Mouse (Mus musculus): ENCODE measurements around the gene Cdh23. TPM values are rescaled to one million over a fixed set of nuclear protein-coding genes. Genes with fewer than 3 reads are reported as not detected.

The Cdh23 gene
- polyA plus RNA-seq, 1 experiment: 2.1 TPM

DNA sequence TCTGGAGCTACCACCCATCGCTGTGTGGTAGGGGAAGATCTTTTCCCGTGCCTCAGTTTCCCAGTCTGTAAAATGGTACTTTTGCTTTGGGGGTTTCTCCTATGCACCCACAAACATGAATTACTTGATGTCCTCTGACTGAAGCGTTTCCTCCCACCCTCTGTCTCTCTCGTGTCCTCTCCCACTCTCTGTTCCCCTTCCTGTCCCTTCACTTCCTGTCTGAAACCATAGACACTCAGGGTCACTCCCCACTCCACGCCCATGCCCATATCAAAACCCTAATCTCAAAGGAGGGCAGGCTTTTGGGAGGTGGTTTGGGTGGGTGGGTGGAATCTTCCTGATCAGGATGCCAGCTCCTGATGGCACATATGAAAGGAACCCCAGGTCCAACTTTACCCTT, 221.7 kb downstream of the Cdh23 start:
- peaks cover 23% of the 10 kb centered on the region for H3K27me3 ChIP-seq (ENCODE audit: control insufficient read depth, insufficient read depth, insufficient read length)
- TF ChIP-seq TCF3 (IDR thresholded peaks at IDR 0.05; ENCODE audit: insufficient read length, low read depth) (no peak), MYOG (IDR thresholded peaks at IDR 0.05; ENCODE audit: control insufficient read depth in 1 of 3, insufficient read depth in 1 of 3, insufficient read length in 2 of 3, low read depth in 2 of 3) (no peak), POLR2A (IDR thresholded peaks at IDR 0.05; ENCODE audit: insufficient read length, low read depth) (no peak), POLR2AphosphoS2 (IDR thresholded peaks at IDR 0.05; ENCODE audit: insufficient read length, low read depth) (no peak)
- H3K36me3 ChIP-seq (ENCODE audit: control insufficient read depth, insufficient read depth): no peaks in the 10 kb centered on the region
- H3K4me2 ChIP-seq (ENCODE audit: low read depth): no peak overlapping the region
- no peak overlapping the region for H3K4me3 ChIP-seq
- H3ac ChIP-seq (ENCODE audit: control insufficient read depth, insufficient read length): no peak overlapping the region
- no peaks in the 10 kb centered on the region for H3K79me2 ChIP-seq (ENCODE audit: control insufficient read depth, insufficient read depth)

DNA sequence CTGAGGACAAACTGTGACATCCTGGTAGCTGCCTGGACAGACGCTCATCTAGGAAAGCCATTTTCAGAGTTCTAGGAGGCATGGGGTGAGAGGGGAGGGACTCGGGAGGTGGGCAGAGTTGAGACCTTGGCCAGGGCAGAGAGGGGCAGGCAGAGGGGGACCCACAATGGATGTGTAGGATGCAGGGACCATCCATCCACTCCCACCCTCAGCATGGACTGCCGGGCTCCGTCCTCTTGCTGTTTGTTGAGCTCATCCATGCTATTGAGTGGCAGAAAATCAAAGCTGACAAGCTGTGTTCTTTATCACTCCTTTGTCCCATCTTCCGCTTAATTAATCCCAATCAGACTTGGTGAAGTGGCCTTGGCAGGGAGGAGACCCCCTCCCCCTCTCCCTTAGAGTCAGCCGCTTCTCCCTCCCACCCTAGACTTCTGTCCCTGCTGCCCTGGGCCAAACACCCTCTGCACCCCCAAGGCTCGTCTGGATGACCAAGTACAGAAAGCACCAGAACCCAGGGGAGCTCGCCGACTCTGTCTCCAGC, 222.4 kb downstream of the Cdh23 start:
- Histone ChIP-seq H3K36me3 (ENCODE audit: control insufficient read depth, insufficient read depth) (no peaks in the 10 kb centered on the region), H3K4me3 (no peak overlapping the region), H3K4me2 (ENCODE audit: low read depth) (no peak overlapping the region), H3K27me3 (ENCODE audit: control insufficient read depth, insufficient read depth, insufficient read length) (peaks cover 25% of the 10 kb centered on the region), H3K79me2 (ENCODE audit: control insufficient read depth, insufficient read depth) (no peaks in the 10 kb centered on the region), H3ac (ENCODE audit: control insufficient read depth, insufficient read length) (no peak overlapping the region)
- no peak for TF ChIP-seq E2F4 (IDR thresholded peaks at IDR 0.05; ENCODE audit: insufficient read depth)
- TF ChIP-seq TCF12 (IDR thresholded peaks at IDR 0.05; ENCODE audit: insufficient read depth, poor library complexity, severe bottlenecking): no peak
- TF ChIP-seq MAX (IDR thresholded peaks at IDR 0.05; ENCODE audit: low read depth): no peak
- TF ChIP-seq SRF (IDR thresholded peaks at IDR 0.05; ENCODE audit: control insufficient read depth, insufficient read length, low read depth): no peak
- TF ChIP-seq CEBPB (IDR thresholded peaks at IDR 0.05; ENCODE audit: insufficient read depth, poor library complexity, severe bottlenecking): no peak
- TF ChIP-seq USF1 (IDR thresholded peaks at IDR 0.05; ENCODE audit: low read depth): no peak
- TF ChIP-seq TCF3 (IDR thresholded peaks at IDR 0.05; ENCODE audit: insufficient read length, low read depth): no peak
- TF ChIP-seq MYOD1 (IDR thresholded peaks at IDR 0.05; ENCODE audit: control insufficient read depth in 1 of 3, insufficient read length in 2 of 3, low read depth in 2 of 3): no peak
- no peak for TF ChIP-seq POLR2AphosphoS2 (IDR thresholded peaks at IDR 0.05; ENCODE audit: insufficient read length, low read depth)

DNA sequence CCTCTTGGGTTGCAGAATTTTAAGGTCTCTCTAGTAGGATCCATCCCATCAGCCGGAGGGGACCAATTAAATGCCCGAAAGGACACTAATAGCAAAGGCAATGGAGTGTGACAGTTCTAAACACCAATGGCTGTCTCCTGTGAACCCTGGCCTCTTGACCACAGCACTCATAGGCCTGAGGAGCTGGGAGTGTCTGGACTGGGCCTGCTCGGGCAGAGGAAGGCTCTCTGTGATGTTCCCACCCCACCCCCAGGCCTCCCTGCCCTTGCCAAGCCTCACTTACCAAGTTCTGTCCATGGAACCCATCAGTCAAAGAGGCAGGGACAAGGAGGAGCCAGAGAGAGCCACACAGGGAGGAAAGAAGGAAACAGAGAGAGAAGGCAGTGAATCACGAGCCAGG, 228.5 kb downstream of the Cdh23 start:
- peaks cover 29% of the 10 kb centered on the region for H3K27me3 ChIP-seq (ENCODE audit: control insufficient read depth, insufficient read depth, insufficient read length)
- no peak for TF ChIP-seq TCF3 (IDR thresholded peaks at IDR 0.05; ENCODE audit: insufficient read length, low read depth)
- no peak for TF ChIP-seq POLR2AphosphoS2 (IDR thresholded peaks at IDR 0.05; ENCODE audit: insufficient read length, low read depth)
- no peak for TF ChIP-seq POLR2A (IDR thresholded peaks at IDR 0.05; ENCODE audit: insufficient read length, low read depth)
- no peak for TF ChIP-seq USF1 (IDR thresholded peaks at IDR 0.05; ENCODE audit: low read depth)
- TF ChIP-seq E2F4 (IDR thresholded peaks at IDR 0.05; ENCODE audit: insufficient read depth): no peak
- TF ChIP-seq SRF (IDR thresholded peaks at IDR 0.05; ENCODE audit: control insufficient read depth, insufficient read length, low read depth): no peak
- TF ChIP-seq MAX (IDR thresholded peaks at IDR 0.05; ENCODE audit: low read depth): no peak
- TF ChIP-seq MYOG (IDR thresholded peaks at IDR 0.05; ENCODE audit: control insufficient read depth in 1 of 3, insufficient read depth in 1 of 3, insufficient read length in 2 of 3, low read depth in 2 of 3): no peak
- TF ChIP-seq CEBPB (IDR thresholded peaks at IDR 0.05; ENCODE audit: insufficient read depth, poor library complexity, severe bottlenecking): no peak
- TF ChIP-seq MYOD1 (IDR thresholded peaks at IDR 0.05; ENCODE audit: control insufficient read depth in 1 of 3, insufficient read length in 2 of 3, low read depth in 2 of 3): no peak
- no peak for TF ChIP-seq TCF12 (IDR thresholded peaks at IDR 0.05; ENCODE audit: insufficient read depth, poor library complexity, severe bottlenecking)
- TF ChIP-seq REST (IDR thresholded peaks at IDR 0.05; ENCODE audit: insufficient read depth, insufficient read length): no peak

DNA sequence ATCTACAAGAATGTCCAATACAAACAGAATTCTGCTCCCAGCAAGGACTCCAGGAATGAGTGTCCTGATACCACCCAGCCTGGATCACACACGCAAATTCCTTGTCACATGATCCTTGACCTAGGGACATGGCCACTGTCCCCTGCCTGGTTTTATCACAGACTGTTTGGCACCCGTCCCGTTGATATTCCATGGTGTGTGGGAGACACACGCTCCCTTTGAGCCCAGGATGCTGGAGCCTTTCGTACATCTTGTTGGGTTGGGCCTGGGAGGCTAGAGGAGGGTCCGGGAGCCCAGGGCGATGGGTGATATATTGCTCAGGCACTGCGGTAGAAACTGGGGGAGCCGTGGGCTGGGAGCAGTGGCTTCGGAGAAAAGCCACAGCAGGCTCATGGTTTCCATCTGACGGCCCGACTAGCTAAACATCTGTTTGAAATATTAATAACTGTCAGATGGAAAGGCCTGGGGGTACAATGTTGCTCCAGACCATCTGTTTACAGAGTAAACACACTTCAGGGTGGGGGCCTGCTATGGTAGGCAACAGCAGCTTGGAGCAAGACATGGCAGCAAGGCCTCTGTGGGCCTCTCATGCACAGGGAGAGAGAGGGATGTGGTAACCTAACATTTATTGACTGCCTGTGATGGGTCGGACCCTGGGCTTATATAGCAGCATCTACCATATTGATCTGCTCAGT, 232.2 kb downstream of the Cdh23 start:
- Histone ChIP-seq H3K4me3 (no peak overlapping the region), H3K4me2 (ENCODE audit: low read depth) (no peak overlapping the region), H3K79me2 (ENCODE audit: control insufficient read depth, insufficient read depth) (no peaks in the 10 kb centered on the region), H3K27me3 (ENCODE audit: control insufficient read depth, insufficient read depth, insufficient read length) (peaks cover 15% of the 10 kb centered on the region), H3K36me3 (ENCODE audit: control insufficient read depth, insufficient read depth) (no peaks in the 10 kb centered on the region), H3ac (ENCODE audit: control insufficient read depth, insufficient read length) (no peak overlapping the region)
- TF ChIP-seq USF1 (IDR thresholded peaks at IDR 0.05; ENCODE audit: low read depth): no peak
- TF ChIP-seq MAX (IDR thresholded peaks at IDR 0.05; ENCODE audit: low read depth): no peak
- TF ChIP-seq POLR2AphosphoS2 (IDR thresholded peaks at IDR 0.05; ENCODE audit: insufficient read length, low read depth): no peak
- TF ChIP-seq MYOD1 (IDR thresholded peaks at IDR 0.05; ENCODE audit: control insufficient read depth in 1 of 3, insufficient read length in 2 of 3, low read depth in 2 of 3): no peak
- TF ChIP-seq CEBPB (IDR thresholded peaks at IDR 0.05; ENCODE audit: insufficient read depth, poor library complexity, severe bottlenecking): no peak

More for the DNA sequence above, 228.5 kb downstream of the Cdh23 start:
- H3K79me2 ChIP-seq (ENCODE audit: control insufficient read depth, insufficient read depth): no peaks in the 10 kb centered on the region
- H3K4me3 ChIP-seq: no peak overlapping the region
- H3K36me3 ChIP-seq (ENCODE audit: control insufficient read depth, insufficient read depth): no peaks in the 10 kb centered on the region
- H3K4me2 ChIP-seq (ENCODE audit: low read depth): no peak overlapping the region
- no peak overlapping the region for H3ac ChIP-seq (ENCODE audit: control insufficient read depth, insufficient read length)

- Histone ChIP-seq H3K79me2 (ENCODE audit: control insufficient read depth, insufficient read depth) (no peaks in the 10 kb centered on the region), H3K27me3 (ENCODE audit: control insufficient read depth, insufficient read depth, insufficient read length) (peaks cover 8% of the 10 kb centered on the region), H3ac (ENCODE audit: control insufficient read depth, insufficient read length) (no peak overlapping the region), H3K4me2 (ENCODE audit: low read depth) (no peak overlapping the region), H3K36me3 (ENCODE audit: control insufficient read depth, insufficient read depth) (no peaks in the 10 kb centered on the region), H3K4me3 (no peak overlapping the region)
- no peak for TF ChIP-seq TCF12 (IDR thresholded peaks at IDR 0.05; ENCODE audit: insufficient read depth, poor library complexity, severe bottlenecking)
- no peak for TF ChIP-seq CEBPB (IDR thresholded peaks at IDR 0.05; ENCODE audit: insufficient read depth, poor library complexity, severe bottlenecking)
- TF ChIP-seq TCF3 (IDR thresholded peaks at IDR 0.05; ENCODE audit: insufficient read length, low read depth): no peak
- TF ChIP-seq MAX (IDR thresholded peaks at IDR 0.05; ENCODE audit: low read depth): no peak
- TF ChIP-seq REST (IDR thresholded peaks at IDR 0.05; ENCODE audit: insufficient read depth, insufficient read length): no peak
- no peak for TF ChIP-seq POLR2AphosphoS2 (IDR thresholded peaks at IDR 0.05; ENCODE audit: insufficient read length, low read depth)
- no peak for TF ChIP-seq SRF (IDR thresholded peaks at IDR 0.05; ENCODE audit: control insufficient read depth, insufficient read length, low read depth)
- TF ChIP-seq POLR2A (IDR thresholded peaks at IDR 0.05; ENCODE audit: insufficient read length, low read depth): no peak
- TF ChIP-seq USF1 (IDR thresholded peaks at IDR 0.05; ENCODE audit: low read depth): no peak
- no peak for TF ChIP-seq MYOD1 (IDR thresholded peaks at IDR 0.05; ENCODE audit: control insufficient read depth in 1 of 3, insufficient read length in 2 of 3, low read depth in 2 of 3)
- no peak for TF ChIP-seq E2F4 (IDR thresholded peaks at IDR 0.05; ENCODE audit: insufficient read depth)
- TF ChIP-seq MYOG (IDR thresholded peaks at IDR 0.05; ENCODE audit: control insufficient read depth in 1 of 3, insufficient read depth in 1 of 3, insufficient read length in 2 of 3, low read depth in 2 of 3): no peak
Observed at GRCm38 (mm10) chr10:60456662-60457397, 239.5 kb downstream of the Cdh23 start.

Data from myocyte (in vitro differentiated cells).